Mouse (Mus musculus) neural tube, embryonic 15.5 days (tissue): ENCODE results near the gene Igfbp7. TPM values are rescaled to one million over a fixed set of nuclear protein-coding genes. Genes with fewer than 3 reads are reported as not detected.

ENCODE experiments used
- ATAC-seq: fragments of 200-750 bp; cut with Nextera tagmentation; 2 replicates; pipeline ENCODE4 v1.8.0; 2017; ENCODE audit warnings: mild to moderate bottlenecking, moderate TSS enrichment, moderate library complexity; ENCODE audit not compliant: low FRiP score
- H3K27ac ChIP-seq: fragments of 300-500 bp; sonication (generic); replicated peaks from 2 replicates; pipeline ENCODE4 v1.5.1; 2015; ENCODE audit warnings: mild to moderate bottlenecking, inconsistent platforms
- H3K27me3 ChIP-seq: fragments of 300-500 bp; sonication (generic); replicated peaks from 2 replicates; pipeline ENCODE4 v1.6.1; 2015; ENCODE audit warnings: inconsistent platforms
- H3K36me3 ChIP-seq: fragments of 300-500 bp; sonication (generic); 2 replicates; pipeline ENCODE4 v1.6.1; 2015; ENCODE audit warnings: inconsistent platforms
- H3K4me1 ChIP-seq: fragments of 300-500 bp; sonication (generic); 2 replicates; pipeline ENCODE4 v1.6.1; 2015; ENCODE audit warnings: inconsistent platforms
- H3K4me2 ChIP-seq: fragments of 300-500 bp; sonication (generic); 2 replicates; pipeline ENCODE4 v1.6.1; 2015; ENCODE audit warnings: inconsistent platforms, mild to moderate bottlenecking, moderate library complexity
- H3K4me3 ChIP-seq: fragments of 300-500 bp; sonication (generic); replicated peaks from 2 replicates; pipeline ENCODE4 v1.5.1; 2015; ENCODE audit warnings: mild to moderate bottlenecking, inconsistent platforms
- H3K9ac ChIP-seq: fragments of 300-500 bp; sonication (generic); replicated peaks from 2 replicates; pipeline ENCODE4 v1.6.1; 2015; ENCODE audit warnings: mild to moderate bottlenecking, inconsistent platforms
- H3K9me3 ChIP-seq: fragments of 300-500 bp; sonication (generic); replicated peaks from 2 replicates; pipeline ENCODE4 v1.6.1; 2016; ENCODE audit warnings: inconsistent platforms
- WGBS: fragments of 180-500 bp; shearing (Covaris S2); methylation state at CpG from one replicate; pipeline ENCODE4 v1.1.7; 2015; ENCODE audit warnings: mixed read lengths; 5-methylcytosine and 5-hydroxymethylcytosine counted together
- polyA plus RNA-seq: library from polyadenylated mRNA; unstranded; fragments of >200 nt; fragmentation: Nextera tagmentation; extraction: Ambion mirVana; gene quantifications from 2 replicates; pipeline ENCODE4 v1.2.1, GENCODE M21; 2015

The Igfbp7 gene
- polyA plus RNA-seq, 1 experiment from 2014 or later = 64.8 TPM

- Histone ChIP-seq H3K4me1 (no peaks in the 10 kb centered on the region), H3K4me2 (no peak overlapping the region), H3K4me3 (no peak overlapping the region), H3K9ac (no peak overlapping the region), H3K36me3 (no peaks in the 10 kb centered on the region), H3K9me3 (no peaks in the 10 kb centered on the region), H3K27me3 (no peaks in the 10 kb centered on the region), H3K27ac (no peak overlapping the region)
- no peak for ATAC-seq
- 80% methylated on average over 3 of the region's 3 CpGs for WGBS
Observed at GRCm38 (mm10) chr5:77374945-77375344, 32.9 kb downstream of the Igfbp7 start.

- Histone ChIP-seq H3K4me1 (0 out of 2 replicates have a peak, but pooled peaks cover 2% of the 10 kb centered on the region), H3K9ac (no peak overlapping the region), H3K27me3 (no peaks in the 10 kb centered on the region), H3K4me3 (no peak overlapping the region), H3K27ac (no peak overlapping the region), H3K9me3 (no peaks in the 10 kb centered on the region), H3K36me3 (no peaks in the 10 kb centered on the region), H3K4me2 (no peak overlapping the region)
- 58% methylated on average over 6 of the region's 6 CpGs for WGBS
- no peak for ATAC-seq
Observed at GRCm38 (mm10) chr5:77372778-77373177, 35.1 kb downstream of the Igfbp7 start.

- Histone ChIP-seq H3K9me3 (no peaks in the 10 kb centered on the region), H3K27ac (no peak overlapping the region), H3K4me1 (peaks cover 2% of the 10 kb centered on the region; the same call in 1 of the 2 replicates), H3K9ac (no peak overlapping the region), H3K27me3 (no peaks in the 10 kb centered on the region), H3K36me3 (no peaks in the 10 kb centered on the region), H3K4me3 (no peak overlapping the region), H3K4me2 (no peak overlapping the region)
- no peak for ATAC-seq
- 86% methylated on average over 7 of the region's 7 CpGs for WGBS
Observed at GRCm38 (mm10) chr5:77372242-77372641, 35.6 kb downstream of the Igfbp7 start.

GRCm38 (mm10) chr5:77370378-77370892 lies 37.4 kb downstream of the Igfbp7 start:
- no peaks in the 10 kb centered on the region for H3K27me3 ChIP-seq
- 84% methylated on average over 5 of the region's 5 CpGs for WGBS
- no peak overlapping the region for H3K4me2 ChIP-seq
- H3K4me1 ChIP-seq = peaks cover 2% of the 10 kb centered on the region; the same call in 1 of the 2 replicates
- H3K9ac ChIP-seq = no peak overlapping the region
- H3K36me3 ChIP-seq = no peaks in the 10 kb centered on the region
- no peaks in the 10 kb centered on the region for H3K9me3 ChIP-seq
- H3K4me3 ChIP-seq = no peak overlapping the region
- no peak for ATAC-seq
- H3K27ac ChIP-seq = no peak overlapping the region

GRCm38 (mm10) chr5:77369394-77369793 lies 38.4 kb downstream of the Igfbp7 start:
- H3K4me2 ChIP-seq = no peak overlapping the region
- H3K9me3 ChIP-seq = no peaks in the 10 kb centered on the region
- no peak overlapping the region for H3K27ac ChIP-seq
- peaks cover 2% of the 10 kb centered on the region; the same call in 1 of the 2 replicates for H3K4me1 ChIP-seq
- 92% methylated on average over 5 of the region's 5 CpGs for WGBS
- H3K36me3 ChIP-seq = no peaks in the 10 kb centered on the region
- ATAC-seq = no peak
- no peak overlapping the region for H3K9ac ChIP-seq
- H3K27me3 ChIP-seq = no peaks in the 10 kb centered on the region
- H3K4me3 ChIP-seq = no peak overlapping the region

GRCm38 (mm10) chr5:77368194-77368593 lies 39.6 kb downstream of the Igfbp7 start:
- no peaks in the 10 kb centered on the region for H3K9me3 ChIP-seq
- no peak overlapping the region for H3K27ac ChIP-seq
- peaks cover 2% of the 10 kb centered on the region; the same call in 1 of the 2 replicates for H3K4me1 ChIP-seq
- WGBS = 43% methylated on average over 7 of the region's 7 CpGs
- no peaks in the 10 kb centered on the region for H3K36me3 ChIP-seq
- H3K4me2 ChIP-seq = no peak overlapping the region
- H3K27me3 ChIP-seq = no peaks in the 10 kb centered on the region
- no peak overlapping the region for H3K4me3 ChIP-seq
- ATAC-seq = no peak
- no peak overlapping the region for H3K9ac ChIP-seq

GRCm38 (mm10) chr5:77367682-77368081 lies 40.2 kb downstream of the Igfbp7 start:
- Histone ChIP-seq H3K4me2 (no peak overlapping the region), H3K9ac (no peak overlapping the region), H3K27ac (no peak overlapping the region), H3K9me3 (no peaks in the 10 kb centered on the region), H3K27me3 (no peaks in the 10 kb centered on the region), H3K4me3 (no peak overlapping the region), H3K36me3 (no peaks in the 10 kb centered on the region), H3K4me1 (peaks cover 2% of the 10 kb centered on the region; the same call in 1 of the 2 replicates)
- WGBS = 55% methylated on average over 12 of the region's 12 CpGs
- no peak for ATAC-seq

- H3K27me3 ChIP-seq = no peaks in the 10 kb centered on the region
- 94% methylated on average over 1 of the region's 1 CpGs for WGBS
- H3K27ac ChIP-seq = no peak overlapping the region
- no peak overlapping the region for H3K4me3 ChIP-seq
- no peak overlapping the region for H3K4me2 ChIP-seq
- no peak for ATAC-seq
- H3K4me1 ChIP-seq = peaks cover 2% of the 10 kb centered on the region; the same call in 1 of the 2 replicates
- no peaks in the 10 kb centered on the region for H3K36me3 ChIP-seq
- no peaks in the 10 kb centered on the region for H3K9me3 ChIP-seq
- no peak overlapping the region for H3K9ac ChIP-seq
Observed at GRCm38 (mm10) chr5:77367145-77367544, 40.7 kb downstream of the Igfbp7 start.

- H3K4me1 ChIP-seq = peaks cover 2% of the 10 kb centered on the region; the same call in 1 of the 2 replicates
- no peak overlapping the region for H3K9ac ChIP-seq
- H3K27ac ChIP-seq = no peak overlapping the region
- H3K9me3 ChIP-seq = no peaks in the 10 kb centered on the region
- WGBS = 83% methylated on average over 8 of the region's 8 CpGs
- no peaks in the 10 kb centered on the region for H3K36me3 ChIP-seq
- ATAC-seq = no peak
- H3K4me3 ChIP-seq = no peak overlapping the region
- H3K27me3 ChIP-seq = no peaks in the 10 kb centered on the region
- H3K4me2 ChIP-seq = no peak overlapping the region
Observed at GRCm38 (mm10) chr5:77366313-77366712, 41.5 kb downstream of the Igfbp7 start.

- 96% methylated on average over 3 of the region's 3 CpGs for WGBS
Observed at GRCm38 (mm10) chr5:77364443-77365038, 43.3 kb downstream of the Igfbp7 start.

GRCm38 (mm10) chr5:77363650-77364049 lies 44.2 kb downstream of the Igfbp7 start:
- no peak overlapping the region for H3K4me3 ChIP-seq
- no peak overlapping the region for H3K4me2 ChIP-seq
- 82% methylated on average over 6 of the region's 6 CpGs for WGBS

More at GRCm38 (mm10) chr5:77364443-77365038, 43.3 kb downstream of the Igfbp7 start:
- no peak overlapping the region for H3K4me3 ChIP-seq
- no peaks in the 10 kb centered on the region for H3K36me3 ChIP-seq
- H3K9me3 ChIP-seq = no peaks in the 10 kb centered on the region
- no peaks in the 10 kb centered on the region for H3K27me3 ChIP-seq
- peaks cover 2% of the 10 kb centered on the region; the same call in 1 of the 2 replicates for H3K4me1 ChIP-seq
- no peak overlapping the region for H3K9ac ChIP-seq
- ATAC-seq = no peak
- H3K4me2 ChIP-seq = no peak overlapping the region
- no peak overlapping the region for H3K27ac ChIP-seq

GRCm38 (mm10) chr5:77362120-77362519 lies 45.7 kb downstream of the Igfbp7 start:
- no peaks in the 10 kb centered on the region for H3K9me3 ChIP-seq
- no peak for ATAC-seq
- no peak overlapping the region for H3K4me2 ChIP-seq
- H3K4me3 ChIP-seq = no peak overlapping the region
- H3K9ac ChIP-seq = no peak overlapping the region
- peaks cover 10% of the 10 kb centered on the region for H3K4me1 ChIP-seq
- H3K27ac ChIP-seq = no peak overlapping the region
- H3K27me3 ChIP-seq = no peaks in the 10 kb centered on the region
- WGBS = 64% methylated on average over 3 of the region's 3 CpGs
- no peaks in the 10 kb centered on the region for H3K36me3 ChIP-seq

More at GRCm38 (mm10) chr5:77363650-77364049, 44.2 kb downstream of the Igfbp7 start:
- Histone ChIP-seq H3K9ac (no peak overlapping the region), H3K27ac (no peak overlapping the region), H3K36me3 (no peaks in the 10 kb centered on the region), H3K9me3 (no peaks in the 10 kb centered on the region), H3K4me1 (peaks cover 2% of the 10 kb centered on the region; the same call in 1 of the 2 replicates), H3K27me3 (no peaks in the 10 kb centered on the region)
- no peak for ATAC-seq
